22 mouse cellular contexts compared by ENCODE assay signal in the genomic region with DNA sequence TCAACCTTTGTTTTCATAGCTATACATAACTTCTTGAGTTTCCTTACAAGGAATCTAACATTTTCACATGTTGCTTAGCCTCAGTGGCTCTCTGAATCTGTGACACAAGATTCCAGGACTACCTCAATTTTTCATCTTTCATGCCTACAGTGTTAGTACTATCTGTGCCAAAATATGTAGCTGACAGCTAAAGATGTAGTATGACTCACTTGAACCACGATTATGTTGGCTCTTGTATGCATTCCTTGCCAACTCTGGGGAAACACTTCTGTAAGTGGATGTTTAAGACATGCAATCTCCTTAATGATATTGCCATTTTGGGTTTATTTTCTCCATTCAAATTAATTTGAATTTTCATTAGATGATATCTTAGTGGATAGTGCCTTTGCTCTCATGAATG.
DNase-seq lines count a peak whose midpoint lies in the region; ATAC-seq lines count a peak whose summit lies in the region.
"Had no signal": no experiment of that assay in that cellular context is flagged by ENCODE, and none has a peak within 500 bp of the region (broad histone marks: within the 10 kb centered on the region; RNA-seq: fewer than 3 reads in every experiment).

No protein-coding gene starts in this region.

- no peaks in the 10 kb centered on the region for H3K9me3 ChIP-seq in limb, embryonic 10.5 days (replicated peaks)
- H3K9me3 ChIP-seq: embryonic facial prominence, embryonic 10.5 days; embryonic facial prominence, embryonic 12.5 days; forebrain, embryonic 13.5 days; forebrain, embryonic 15.5 days; G1E had no signal

- no peaks in the 10 kb centered on the region for H3K27me3 ChIP-seq in limb, embryonic 10.5 days (ENCODE audit: low read depth, poor library complexity, severe bottlenecking)
- H3K27me3 ChIP-seq: CH12.LX; embryonic facial prominence, embryonic 12.5 days; forebrain, embryonic 13.5 days; forebrain, embryonic 15.5 days had no signal

- DNase-seq in frontal cortex, postnatal 36 days (ENCODE audit: low spot score in 2 of 2), result no peak
- DNase-seq in Muller cell, postnatal 12 days (ENCODE audit: inconsistent ontology term), result peak; percentile 38
- DNase-seq in left cerebral cortex, adult 11 months (ENCODE audit: low spot score), result no peak
- no peak for DNase-seq in limb, embryonic 10.5 days (ENCODE audit: low spot score)
- DNase-seq: adrenal gland, adult 2 months; adrenal gland, postnatal 10 days; adrenal gland, postnatal 25 days; B cell, adult 2 months; cerebellum, adult 11-12 months; cerebellum, adult 2 months; cerebellum, adult 9-10 months; cerebellum, postnatal 10 days; cerebellum, postnatal 25 days; forebrain, postnatal 0 days had no signal

- H3K4me1 ChIP-seq in limb, embryonic 10.5 days, result no peaks in the 10 kb centered on the region
- H3K4me1 ChIP-seq: embryonic facial prominence, embryonic 10.5 days; embryonic facial prominence, embryonic 12.5 days; forebrain, embryonic 13.5 days; forebrain, embryonic 15.5 days had no signal

- no peaks in the 10 kb centered on the region for H3K36me3 ChIP-seq in limb, embryonic 10.5 days
- H3K36me3 ChIP-seq: embryonic facial prominence, embryonic 10.5 days; embryonic facial prominence, embryonic 12.5 days; forebrain, embryonic 15.5 days; G1E had no signal

- ATAC-seq in frontal cortex, adult (ENCODE audit: low TSS enrichment), result peak; percentile 86
- ATAC-seq: CD4-positive, CD25-positive, alpha-beta regulatory T cell, adult 4 months; forebrain, embryonic 13.5 days; forebrain, embryonic 15.5 days; forebrain, postnatal 0 days had no signal

- no peak overlapping the region for H3K4me3 ChIP-seq in limb, embryonic 10.5 days
- H3K4me3 ChIP-seq: embryonic facial prominence, embryonic 10.5 days; embryonic facial prominence, embryonic 12.5 days; forebrain, embryonic 13.5 days; forebrain, embryonic 15.5 days had no signal

- 90% methylated on average over 1 of the region's 1 CpGs for WGBS in limb, embryonic 10.5 days

- no peak overlapping the region for H3K27ac ChIP-seq in limb, embryonic 10.5 days
- H3K27ac ChIP-seq: embryonic facial prominence, embryonic 10.5 days; embryonic facial prominence, embryonic 12.5 days; forebrain, embryonic 13.5 days; forebrain, embryonic 15.5 days had no signal
